Mouse (Mus musculus): ENCODE data around the gene Ppp2ca. TPM values are rescaled to one million over a fixed set of nuclear protein-coding genes. Genes with fewer than 3 reads are reported as not detected.
"Not testable (repeated sequence)": the region's sequence is repeated elsewhere in the genome, so short reads cannot be mapped to it uniquely, and the experiment has no call there.

The Ppp2ca gene
- polyA plus RNA-seq, 1 experiment: 103 TPM

DNA sequence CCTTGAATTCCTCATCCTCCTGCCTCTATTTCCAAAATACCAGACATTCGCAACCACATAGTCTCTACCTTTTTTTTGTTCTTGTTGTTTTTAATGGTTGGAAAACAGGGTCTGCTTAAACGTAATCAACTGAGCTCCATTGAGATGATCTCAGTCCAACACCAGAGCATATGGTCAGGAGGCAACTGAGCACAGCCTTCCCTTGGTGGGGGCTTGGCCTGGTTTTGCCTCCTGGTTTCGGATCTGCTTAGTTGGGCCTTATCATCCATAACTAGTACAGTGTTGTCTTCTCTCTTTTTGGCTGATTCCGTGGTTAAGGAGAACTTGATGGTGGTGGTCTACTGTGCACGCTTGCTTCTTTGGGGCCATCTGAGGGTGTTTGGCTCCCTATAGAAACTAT lies 10.3 kb downstream of the Ppp2ca start:
- H3K4me1 ChIP-seq (ENCODE audit: control insufficient read depth, insufficient read depth, low read length): no peaks in the 10 kb centered on the region
- H3K36me3 ChIP-seq (ENCODE audit: control insufficient read depth, insufficient read depth, low read length, poor library complexity, severe bottlenecking): peaks cover 17% of the 10 kb centered on the region
- no peak overlapping the region for H3K9ac ChIP-seq (ENCODE audit: low read depth, poor library complexity, severe bottlenecking)
- no peaks in the 10 kb centered on the region for H3K9me3 ChIP-seq (replicated peaks; ENCODE audit: control insufficient read depth, insufficient read depth, low read length, poor library complexity, severe bottlenecking)
- H3K27me3 ChIP-seq (ENCODE audit: control insufficient read depth, insufficient read depth, low read length, poor library complexity, severe bottlenecking): no peaks in the 10 kb centered on the region
- no peak overlapping the region for H3K27ac ChIP-seq (ENCODE audit: insufficient read depth, low read length)
- TF ChIP-seq POLR2A (IDR thresholded peaks at IDR 0.05; ENCODE audit: insufficient read depth, low read length): no peak
- no peak for TF ChIP-seq EP300 (IDR thresholded peaks at IDR 0.05; ENCODE audit: insufficient read depth, low read depth, low read length)
- TF ChIP-seq CTCF (IDR thresholded peaks at IDR 0.05; ENCODE audit: low read depth, low read length): no peak
- no peak overlapping the region for H3K4me3 ChIP-seq (ENCODE audit: low read depth, low read length)

DNA sequence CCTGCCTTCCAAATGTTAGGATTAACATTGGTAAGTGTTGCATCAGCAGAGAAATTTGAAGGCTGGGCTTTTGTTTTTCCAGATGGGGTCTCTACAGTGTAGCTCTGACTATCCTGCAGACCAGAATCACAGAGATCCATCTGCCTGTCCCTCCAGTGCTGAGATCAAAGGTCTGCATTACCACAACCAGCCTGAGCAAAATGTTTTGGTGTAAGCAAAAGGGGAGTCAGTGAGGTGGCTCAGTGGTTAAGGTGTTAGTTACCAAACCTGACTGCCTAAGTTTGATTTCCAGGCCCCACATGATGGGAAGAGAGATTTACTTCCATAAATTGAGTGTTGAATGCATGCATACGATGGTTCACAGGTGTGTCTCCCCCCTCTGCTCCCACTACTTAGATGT lies 10.9 kb downstream of the Ppp2ca start:
- Histone ChIP-seq H3K9ac (ENCODE audit: low read depth, poor library complexity, severe bottlenecking) (no peak overlapping the region), H3K27me3 (ENCODE audit: control insufficient read depth, insufficient read depth, low read length, poor library complexity, severe bottlenecking) (no peaks in the 10 kb centered on the region), H3K9me3 (replicated peaks; ENCODE audit: control insufficient read depth, insufficient read depth, low read length, poor library complexity, severe bottlenecking) (no peaks in the 10 kb centered on the region), H3K4me3 (ENCODE audit: low read depth, low read length) (no peak overlapping the region), H3K4me1 (ENCODE audit: control insufficient read depth, insufficient read depth, low read length) (no peaks in the 10 kb centered on the region), H3K36me3 (ENCODE audit: control insufficient read depth, insufficient read depth, low read length, poor library complexity, severe bottlenecking) (peaks cover 23% of the 10 kb centered on the region), H3K27ac (ENCODE audit: insufficient read depth, low read length) (no peak overlapping the region)
- TF ChIP-seq CTCF (IDR thresholded peaks at IDR 0.05; ENCODE audit: low read depth, low read length): no peak
- TF ChIP-seq EP300 (IDR thresholded peaks at IDR 0.05; ENCODE audit: insufficient read depth, low read depth, low read length): no peak
- TF ChIP-seq POLR2A (IDR thresholded peaks at IDR 0.05; ENCODE audit: insufficient read depth, low read length): no peak

DNA sequence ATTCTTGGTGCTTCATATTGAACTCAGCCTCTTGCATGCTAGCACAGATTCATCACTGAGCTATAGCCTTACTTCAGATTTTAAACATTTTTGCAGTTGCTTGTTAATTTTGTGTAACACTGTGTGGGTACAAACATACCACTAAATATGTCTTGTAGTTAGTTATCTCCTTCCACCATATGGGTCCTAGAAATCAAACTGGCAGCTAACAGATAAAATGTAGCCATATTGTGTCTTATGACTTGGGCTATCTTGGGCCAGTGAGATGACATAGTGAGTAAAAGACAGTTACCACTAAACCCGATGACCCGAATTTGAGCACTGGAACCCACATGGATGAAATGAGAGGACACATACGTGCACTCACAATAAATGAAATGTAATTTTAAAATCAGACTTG lies 17.0 kb downstream of the Ppp2ca start:
- Histone ChIP-seq H3K9me3 (replicated peaks; ENCODE audit: control insufficient read depth, insufficient read depth, low read length, poor library complexity, severe bottlenecking) (no peaks in the 10 kb centered on the region), H3K27ac (ENCODE audit: insufficient read depth, low read length) (peak overlapping the region; percentile 36; the same call in 1 of the 2 replicates), H3K36me3 (ENCODE audit: control insufficient read depth, insufficient read depth, low read length, poor library complexity, severe bottlenecking) (peaks cover 71% of the 10 kb centered on the region), H3K4me3 (ENCODE audit: low read depth, low read length) (no peak overlapping the region), H3K27me3 (ENCODE audit: control insufficient read depth, insufficient read depth, low read length, poor library complexity, severe bottlenecking) (no peaks in the 10 kb centered on the region), H3K9ac (ENCODE audit: low read depth, poor library complexity, severe bottlenecking) (no peak overlapping the region), H3K4me1 (ENCODE audit: control insufficient read depth, insufficient read depth, low read length) (no peaks in the 10 kb centered on the region)
- no peak for TF ChIP-seq EP300 (IDR thresholded peaks at IDR 0.05; ENCODE audit: insufficient read depth, low read depth, low read length)
- TF ChIP-seq POLR2A (IDR thresholded peaks at IDR 0.05; ENCODE audit: insufficient read depth, low read length): no peak
- TF ChIP-seq CTCF (IDR thresholded peaks at IDR 0.05; ENCODE audit: low read depth, low read length): no peak

DNA sequence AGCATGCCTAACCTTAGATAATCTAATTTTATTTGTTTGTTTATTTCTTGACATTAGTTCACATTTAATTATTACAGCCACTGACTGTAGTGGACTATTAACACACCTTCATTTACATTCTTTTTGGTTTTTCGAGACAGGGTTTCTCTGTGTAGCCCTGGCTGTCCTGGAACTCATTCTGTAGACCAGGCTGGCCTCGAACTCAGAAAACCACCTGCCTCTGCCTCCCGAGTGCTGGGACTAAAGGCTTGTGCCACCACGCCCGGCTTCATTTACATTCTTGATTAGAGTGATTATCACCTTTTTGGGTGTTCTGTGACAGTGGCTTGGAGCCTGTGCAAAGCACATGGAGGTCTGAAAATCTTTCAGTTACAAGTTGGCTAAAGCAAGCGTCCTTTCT lies 17.6 kb downstream of the Ppp2ca start:
- H3K4me3 ChIP-seq (ENCODE audit: low read depth, low read length); H3K27me3 ChIP-seq (ENCODE audit: control insufficient read depth, insufficient read depth, low read length, poor library complexity, severe bottlenecking); H3K9ac ChIP-seq (ENCODE audit: low read depth, poor library complexity, severe bottlenecking); H3K9me3 ChIP-seq (replicated peaks; ENCODE audit: control insufficient read depth, insufficient read depth, low read length, poor library complexity, severe bottlenecking); H3K4me1 ChIP-seq (ENCODE audit: control insufficient read depth, insufficient read depth, low read length); H3K27ac ChIP-seq (ENCODE audit: insufficient read depth, low read length): not testable (repeated sequence)
- H3K36me3 ChIP-seq (ENCODE audit: control insufficient read depth, insufficient read depth, low read length, poor library complexity, severe bottlenecking): peaks cover 76% of the 10 kb centered on the region

DNA sequence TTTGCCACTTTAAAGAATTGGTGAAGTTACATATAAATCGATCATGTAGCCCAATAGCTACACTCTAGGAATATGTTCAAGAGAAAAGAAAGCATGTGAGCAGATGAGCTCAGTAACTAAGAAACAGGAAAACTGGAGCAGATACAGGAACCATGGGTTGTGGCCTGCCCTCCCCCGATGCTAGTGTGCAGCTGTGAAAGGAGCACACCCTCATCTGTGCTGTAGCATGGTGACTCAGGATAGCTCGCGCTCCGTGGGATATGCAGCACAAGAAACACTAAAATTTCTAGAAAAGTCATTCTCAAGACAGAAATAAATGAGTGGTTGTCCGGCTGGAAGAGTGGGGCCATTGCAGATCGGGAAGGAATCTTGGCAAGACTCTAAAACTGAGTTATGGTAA lies 18.7 kb downstream of the Ppp2ca start:
- Histone ChIP-seq H3K9me3 (replicated peaks; ENCODE audit: control insufficient read depth, insufficient read depth, low read length, poor library complexity, severe bottlenecking) (no peaks in the 10 kb centered on the region), H3K27me3 (ENCODE audit: control insufficient read depth, insufficient read depth, low read length, poor library complexity, severe bottlenecking) (no peaks in the 10 kb centered on the region), H3K9ac (ENCODE audit: low read depth, poor library complexity, severe bottlenecking) (no peak overlapping the region), H3K36me3 (ENCODE audit: control insufficient read depth, insufficient read depth, low read length, poor library complexity, severe bottlenecking) (peaks cover 84% of the 10 kb centered on the region), H3K4me1 (ENCODE audit: control insufficient read depth, insufficient read depth, low read length) (no peaks in the 10 kb centered on the region), H3K4me3 (ENCODE audit: low read depth, low read length) (no peak overlapping the region), H3K27ac (ENCODE audit: insufficient read depth, low read length) (no peak overlapping the region)
- TF ChIP-seq CTCF (IDR thresholded peaks at IDR 0.05; ENCODE audit: low read depth, low read length) (no peak), EP300 (IDR thresholded peaks at IDR 0.05; ENCODE audit: insufficient read depth, low read depth, low read length) (no peak)

DNA sequence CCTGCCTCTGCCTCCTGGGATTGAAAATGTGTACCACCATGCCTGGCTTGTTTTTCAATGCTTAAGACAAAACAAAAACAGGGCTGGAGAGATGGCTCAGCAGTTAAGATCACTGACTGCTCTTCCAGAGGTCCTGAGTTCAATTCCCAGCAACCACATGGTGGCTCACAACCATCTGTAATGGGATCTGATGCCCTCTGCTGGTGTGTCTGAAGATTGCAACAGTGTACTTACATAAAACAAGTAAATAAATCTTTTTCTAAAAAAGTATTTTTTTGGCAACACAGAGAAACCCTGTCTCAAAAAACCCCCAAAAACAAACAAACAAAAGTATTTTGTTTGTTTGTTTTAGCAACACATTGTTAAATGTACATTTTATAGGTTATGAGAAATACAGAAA lies 21.9 kb downstream of the Ppp2ca start:
- not testable (repeated sequence) for H3K27ac ChIP-seq (ENCODE audit: insufficient read depth, low read length); H3K27me3 ChIP-seq (ENCODE audit: control insufficient read depth, insufficient read depth, low read length, poor library complexity, severe bottlenecking); H3K4me1 ChIP-seq (ENCODE audit: control insufficient read depth, insufficient read depth, low read length); H3K9me3 ChIP-seq (replicated peaks; ENCODE audit: control insufficient read depth, insufficient read depth, low read length, poor library complexity, severe bottlenecking); H3K9ac ChIP-seq (ENCODE audit: low read depth, poor library complexity, severe bottlenecking); H3K4me3 ChIP-seq (ENCODE audit: low read depth, low read length)
- peaks cover 73% of the 10 kb centered on the region for H3K36me3 ChIP-seq (ENCODE audit: control insufficient read depth, insufficient read depth, low read length, poor library complexity, severe bottlenecking)

DNA sequence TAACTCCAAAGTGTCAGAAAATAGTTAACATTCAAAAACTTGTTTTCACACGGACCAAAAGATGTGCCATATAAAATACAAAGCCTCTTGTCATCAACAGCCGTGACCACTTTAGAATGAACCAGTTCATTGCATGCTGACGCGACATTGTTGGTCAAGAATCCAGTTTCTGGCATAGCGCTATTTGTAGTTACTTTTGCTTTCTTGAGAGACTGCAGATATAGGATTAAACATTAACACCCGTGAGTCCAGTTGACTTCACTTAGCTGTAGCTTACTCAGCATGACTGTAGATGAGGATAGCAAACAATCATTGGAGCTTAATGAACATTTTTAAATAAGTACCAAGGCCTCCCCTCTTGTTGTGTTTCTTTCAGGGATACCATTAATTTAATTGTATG lies 23.6 kb downstream of the Ppp2ca start:
- no peak overlapping the region for H3K27ac ChIP-seq (ENCODE audit: insufficient read depth, low read length)
- no peak overlapping the region for H3K9ac ChIP-seq (ENCODE audit: low read depth, poor library complexity, severe bottlenecking)
- H3K9me3 ChIP-seq (replicated peaks; ENCODE audit: control insufficient read depth, insufficient read depth, low read length, poor library complexity, severe bottlenecking): no peaks in the 10 kb centered on the region
- no peaks in the 10 kb centered on the region for H3K27me3 ChIP-seq (ENCODE audit: control insufficient read depth, insufficient read depth, low read length, poor library complexity, severe bottlenecking)
- H3K36me3 ChIP-seq (ENCODE audit: control insufficient read depth, insufficient read depth, low read length, poor library complexity, severe bottlenecking): peaks cover 66% of the 10 kb centered on the region
- H3K4me3 ChIP-seq (ENCODE audit: low read depth, low read length): no peak overlapping the region
- no peaks in the 10 kb centered on the region for H3K4me1 ChIP-seq (ENCODE audit: control insufficient read depth, insufficient read depth, low read length)
- TF ChIP-seq EP300 (IDR thresholded peaks at IDR 0.05; ENCODE audit: insufficient read depth, low read depth, low read length) (no peak), POLR2A (IDR thresholded peaks at IDR 0.05; ENCODE audit: insufficient read depth, low read length) (no peak), CTCF (IDR thresholded peaks at IDR 0.05; ENCODE audit: low read depth, low read length) (no peak)

Data from ES-Bruce4 (cell line).